Mouse (Mus musculus) right cerebral cortex, adult 18-20 months (tissue): ENCODE measurements around the gene Dhrs13.
"Not testable (repeated sequence)": the region's sequence is repeated elsewhere in the genome, so short reads cannot be mapped to it uniquely, and the experiment has no call there.

Source experiments
- DNase-seq: peaks from one replicate; pipeline ENCODE4 v3.0.0; 2022; ENCODE audit warnings: mixed read lengths

The Dhrs13 gene

GRCm38 (mm10) chr11:78044758-78045251, 12.7 kb downstream of the Dhrs13 start:
- DNase-seq: peak; percentile 45

- DNase-seq: not testable (repeated sequence)
Observed at GRCm38 (mm10) chr11:78048637-78049036, 16.6 kb downstream of the Dhrs13 start.

- DNase-seq: no peak
Observed at GRCm38 (mm10) chr11:78053078-78053477, 21.0 kb downstream of the Dhrs13 start.

- DNase-seq: no peak
Observed at GRCm38 (mm10) chr11:78056946-78057345, 24.9 kb downstream of the Dhrs13 start.

- DNase-seq: peak; percentile 53
Observed at GRCm38 (mm10) chr11:78059833-78060757, 28.0 kb downstream of the Dhrs13 start.

- DNase-seq: no peak
Observed at GRCm38 (mm10) chr11:78062563-78062962, 30.5 kb downstream of the Dhrs13 start.

GRCm38 (mm10) chr11:78065906-78066305, 33.8 kb downstream of the Dhrs13 start:
- DNase-seq: no peak

GRCm38 (mm10) chr11:78066641-78067040, 34.6 kb downstream of the Dhrs13 start:
- no peak for DNase-seq

GRCm38 (mm10) chr11:78067566-78067965, 35.5 kb downstream of the Dhrs13 start:
- DNase-seq: no peak

GRCm38 (mm10) chr11:78069130-78069529, 37.0 kb downstream of the Dhrs13 start:
- DNase-seq: no peak

- DNase-seq: no peak
Observed at GRCm38 (mm10) chr11:78069646-78070045, 37.6 kb downstream of the Dhrs13 start.

GRCm38 (mm10) chr11:78071938-78072337, 39.9 kb downstream of the Dhrs13 start:
- no peak for DNase-seq

GRCm38 (mm10) chr11:78072425-78073130, 40.5 kb downstream of the Dhrs13 start:
- no peak for DNase-seq

- DNase-seq: no peak
Observed at GRCm38 (mm10) chr11:78073577-78074276, 41.6 kb downstream of the Dhrs13 start.

- no peak for DNase-seq
Observed at GRCm38 (mm10) chr11:78074277-78074652, 42.2 kb downstream of the Dhrs13 start.

GRCm38 (mm10) chr11:78074666-78075065, 42.6 kb downstream of the Dhrs13 start:
- no peak for DNase-seq

- DNase-seq: peak; percentile 89
Observed at GRCm38 (mm10) chr11:78079961-78080921, 48.2 kb downstream of the Dhrs13 start, which contains the start of gene Eral1. Eral1 (minus strand) TSS chr11:78080383.

- no peak for DNase-seq
Observed at GRCm38 (mm10) chr11:78083595-78083994, 51.5 kb downstream of the Dhrs13 start.

- no peak for DNase-seq
Observed at GRCm38 (mm10) chr11:78086925-78087479, 54.9 kb downstream of the Dhrs13 start.
